Mouse (Mus musculus) ES-E14 (cell line): ENCODE data around the gene Cstb.
A peak's percentile ranks its signal among the peaks of the same experiment; 100 is the strongest.

Source experiments
- CHD2 ChIP-seq: IDR thresholded peaks from 2 replicates; pipeline ENCODE4 v1.6.1; 2014; ENCODE audit warnings: mild to moderate bottlenecking, low read depth, low read length, inconsistent platforms
- MAFK ChIP-seq: IDR thresholded peaks from 2 replicates; pipeline ENCODE4 v1.6.1; 2014; ENCODE audit warnings: mild to moderate bottlenecking, low read depth, low read length, inconsistent platforms; ENCODE audit not compliant: insufficient read depth
- ZC3H11A ChIP-seq: IDR thresholded peaks from 2 replicates; pipeline ENCODE4 v1.6.1; 2012; ENCODE audit warnings: low read depth, mild to moderate bottlenecking, inconsistent platforms, low read length, borderline replicate concordance
- ZNF384 ChIP-seq: IDR thresholded peaks from 2 replicates; pipeline ENCODE4 v1.6.1; 2012; ENCODE audit warnings: low read depth, low read length, inconsistent platforms

DNA sequence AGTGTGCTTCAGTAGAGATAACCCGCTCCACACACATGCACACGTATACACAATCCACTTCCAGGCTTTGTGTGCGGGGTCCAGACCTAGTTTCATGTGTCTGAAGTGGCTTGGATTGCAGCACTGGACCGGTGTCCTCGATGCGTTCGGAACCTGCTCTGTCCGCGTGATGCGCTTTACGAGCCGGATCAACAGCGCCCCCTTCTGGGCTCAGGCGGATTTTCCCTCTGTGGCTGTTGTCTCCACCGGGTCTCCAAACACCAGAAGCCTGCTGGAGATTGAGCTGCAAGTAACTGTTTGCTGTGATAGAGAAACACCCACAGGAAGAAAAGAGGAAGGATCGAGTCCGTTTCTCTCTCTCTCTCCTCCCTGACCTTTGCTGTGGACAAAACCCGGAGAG is 33.4 kb upstream of the Cstb start:
- no peak for TF ChIP-seq CHD2
- TF ChIP-seq MAFK, result no peak
- TF ChIP-seq ZNF384, result no peak
- TF ChIP-seq ZC3H11A, result peak; percentile 43; the same call in 1 of the 2 replicates
